Mouse (Mus musculus): Measurements from ENCODE around the gene Anapc11.

DNA sequence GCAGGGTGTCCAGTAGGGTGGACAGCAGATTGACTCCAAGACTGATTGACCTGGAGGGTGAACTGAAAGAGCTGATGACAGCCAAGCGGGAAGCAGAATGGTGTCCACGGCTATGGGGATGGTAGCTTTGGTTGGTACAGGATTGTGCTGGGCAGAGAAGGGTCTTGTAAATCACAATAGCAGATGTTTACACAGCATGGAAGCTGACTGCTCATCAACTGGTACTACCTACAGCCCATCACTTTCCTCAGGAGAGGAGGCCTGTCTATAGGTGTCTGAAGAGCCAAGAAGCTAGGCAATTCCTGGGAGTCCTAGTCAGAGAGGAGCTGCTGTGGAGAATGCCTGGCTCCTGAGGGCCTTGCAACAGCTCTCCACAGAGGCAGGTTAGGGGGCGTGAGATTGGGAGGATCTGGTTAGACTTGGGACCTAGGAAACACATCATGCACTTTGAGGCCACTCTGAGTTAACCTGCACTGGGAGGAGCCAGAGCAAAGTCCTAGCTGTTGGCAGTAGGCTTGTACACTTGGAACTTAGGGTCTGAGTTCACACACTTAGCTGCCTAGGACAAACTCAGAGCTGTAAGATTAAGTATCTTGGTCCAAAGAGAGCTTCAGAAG is 21.7 kb upstream of the Anapc11 start:
- TF ChIP-seq EP300 (IDR thresholded peaks at IDR 0.05; ENCODE audit: low read depth) (no peak), CTCF (IDR thresholded peaks at IDR 0.05; ENCODE audit: low read depth) (no peak)
